Mouse (Mus musculus) stomach, postnatal 0 days (tissue): Measurements from ENCODE around the gene Atp2a2. TPM values are rescaled to one million over a fixed set of nuclear protein-coding genes. Genes with fewer than 3 reads are reported as not detected.

Experiments
- ATAC-seq: fragments of 200-750 bp; cut with Nextera tagmentation; 2 replicates; pipeline ENCODE4 v1.8.0; 2017; ENCODE audit not compliant: low FRiP score, low TSS enrichment
- DNase-seq: peaks from one replicate; pipeline ENCODE4 v3.0.0-alpha.2; 2016; ENCODE audit warnings: low spot score
- H3K27ac ChIP-seq: fragments of 300-500 bp; sonication (generic); replicated peaks from 2 replicates; pipeline ENCODE4 v1.5.1; 2014; ENCODE audit warnings: mild to moderate bottlenecking, control low read depth
- H3K27me3 ChIP-seq: fragments of 300-500 bp; sonication (generic); 2 replicates; pipeline ENCODE4 v1.6.1; 2014; ENCODE audit warnings: low read length; ENCODE audit not compliant: control insufficient read depth, insufficient read depth
- H3K36me3 ChIP-seq: fragments of 300-500 bp; sonication (generic); 2 replicates; pipeline ENCODE4 v1.6.1; 2014; ENCODE audit warnings: low read length, mixed read lengths; ENCODE audit not compliant: control insufficient read depth, insufficient read depth
- H3K4me1 ChIP-seq: fragments of 300-500 bp; sonication (generic); replicated peaks from 2 replicates; pipeline ENCODE4 v1.6.1; 2014; ENCODE audit warnings: antibody characterized with exemption; ENCODE audit not compliant: control insufficient read depth, insufficient read depth
- H3K4me2 ChIP-seq: fragments of 300-500 bp; sonication (generic); replicated peaks from 2 replicates; pipeline ENCODE4 v1.6.1; 2014; ENCODE audit warnings: low read depth, mild to moderate bottlenecking, control low read depth, moderate library complexity
- H3K4me3 ChIP-seq: fragments of 300-500 bp; sonication (generic); 2 replicates; pipeline ENCODE4 v1.5.1; 2014; ENCODE audit warnings: low read depth, low read length, control low read depth
- H3K9ac ChIP-seq: fragments of 300-500 bp; sonication (generic); 2 replicates; pipeline ENCODE4 v1.6.1; 2014; ENCODE audit warnings: mild to moderate bottlenecking, low read length, control low read depth, mixed read lengths
- H3K9me3 ChIP-seq: fragments of 300-500 bp; sonication (generic); 2 replicates; pipeline ENCODE4 v1.6.1; 2016; ENCODE audit warnings: low read length; ENCODE audit not compliant: control insufficient read depth
- CTCF ChIP-seq: IDR thresholded peaks from 2 replicates; pipeline ENCODE4 v1.5.1; 2016; ENCODE audit warnings: antibody characterized with exemption, low read depth, mild to moderate bottlenecking, moderate library complexity
- EP300 ChIP-seq: optimal IDR thresholded peaks from 2 replicates; pipeline ENCODE3; 2016; ENCODE audit warnings: antibody characterized with exemption
- WGBS: fragments of 180-500 bp; shearing (Covaris S2); extraction: QIAGEN DNeasy Blood & Tissue Kit; methylation state at CpG from one replicate; pipeline ENCODE4 v1.1.7; 2014; 5-methylcytosine and 5-hydroxymethylcytosine counted together
- polyA plus RNA-seq: library from polyadenylated mRNA; unstranded; fragments of >200 nt; fragmentation: Nextera tagmentation; extraction: Ambion mirVana; gene quantifications from 2 replicates; pipeline ENCODE4 v1.2.1, GENCODE M21; 2015

Gene Atp2a2
- polyA plus RNA-seq, result 24.0 and 27.0 TPM in 2 replicates

GRCm38 (mm10) chr5:122502077-122502941 lies at the start of gene Atp2a2:
TSS of gene Atp2a2 (minus strand) at chr5:122502225.
- Histone ChIP-seq H3K9me3 (no peaks in the 10 kb centered on the region), H3K27me3 (no peaks in the 10 kb centered on the region), H3K36me3 (0 out of 2 replicates have a peak, but pooled peaks cover under 1% of the 10 kb centered on the region), H3K9ac (peak within 1 kb of the TSS; percentile 99), H3K27ac (peak within 1 kb of the TSS; percentile 100), H3K4me2 (peak within 1 kb of the TSS; percentile 91), H3K4me3 (peak within 1 kb of the TSS; percentile 98), H3K4me1 (peaks cover 3% of the 10 kb centered on the region; the same call in 1 of the 2 replicates)
- ATAC-seq (peak; percentile 95), DNase-seq (peak; percentile 92)
- peak; percentile 52 for TF ChIP-seq CTCF
- no peak for TF ChIP-seq EP300
- under 1% methylated on average over 69 of the region's 113 CpGs for WGBS

DNA sequence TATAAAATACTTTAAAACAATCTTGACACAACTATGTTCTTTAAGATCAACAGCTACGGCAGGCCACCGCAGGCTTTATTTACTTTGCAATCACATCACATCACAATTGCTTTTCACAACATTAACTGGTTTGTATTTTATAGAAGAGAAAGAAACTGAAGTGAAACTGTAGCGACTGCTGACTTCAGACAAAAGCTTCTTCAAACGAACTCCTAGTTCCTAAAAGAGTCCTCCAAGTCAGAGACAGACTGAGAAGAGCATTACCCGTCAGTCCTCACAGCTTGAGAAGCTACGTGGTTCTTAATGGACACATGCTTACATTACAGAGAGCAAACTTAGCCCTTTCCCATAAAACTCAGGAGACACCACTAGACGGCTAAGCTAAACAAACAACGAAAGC lies 48.4 kb upstream of the Atp2a2 start:
- ATAC-seq (no peak), DNase-seq (no peak)
- H3K9ac ChIP-seq, result no peak overlapping the region
- H3K9me3 ChIP-seq, result no peaks in the 10 kb centered on the region
- H3K36me3 ChIP-seq, result no peaks in the 10 kb centered on the region
- H3K27me3 ChIP-seq, result no peaks in the 10 kb centered on the region
- 0 out of 2 replicates have a peak, but pooled peaks cover 3% of the 10 kb centered on the region for H3K4me1 ChIP-seq
- peak overlapping the region; percentile 59 for H3K27ac ChIP-seq
- peak overlapping the region; percentile 10; the same call in 1 of the 2 replicates for H3K4me3 ChIP-seq
- TF ChIP-seq CTCF (no peak; the same call in 1 of the 2 replicates), EP300 (no peak)
- peak overlapping the region; percentile 32 for H3K4me2 ChIP-seq
- 24% methylated on average over 8 of the region's 8 CpGs for WGBS

DNA sequence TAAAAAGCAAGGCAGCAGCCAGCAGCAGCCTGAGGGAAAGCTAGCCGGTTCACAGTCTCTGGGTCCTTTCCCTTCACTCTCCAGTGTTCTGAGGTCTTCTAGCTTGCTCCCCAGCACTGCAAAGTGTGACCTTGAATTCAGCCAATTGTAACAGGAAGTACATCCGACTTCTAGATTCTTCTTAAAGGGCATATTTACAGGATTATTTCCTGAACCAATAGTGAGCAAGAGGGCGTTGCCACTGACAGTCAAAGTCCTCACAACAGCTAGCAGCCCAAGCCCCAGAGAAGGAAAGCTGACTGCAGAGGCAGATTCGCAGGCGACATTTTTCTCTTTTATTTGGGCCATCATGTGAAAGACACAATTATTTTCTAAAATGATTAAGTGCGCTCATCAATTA lies 46.6 kb upstream of the Atp2a2 start:
- Histone ChIP-seq H3K4me1 (0 out of 2 replicates have a peak, but pooled peaks cover 3% of the 10 kb centered on the region), H3K27me3 (no peaks in the 10 kb centered on the region), H3K9ac (no peak overlapping the region), H3K4me3 (no peak overlapping the region), H3K4me2 (no peak overlapping the region), H3K27ac (peak overlapping the region; percentile 70), H3K36me3 (no peaks in the 10 kb centered on the region), H3K9me3 (no peaks in the 10 kb centered on the region)
- ATAC-seq (peak; percentile 78), DNase-seq (peak; percentile 66)
- no peak for TF ChIP-seq CTCF
- TF ChIP-seq EP300, result no peak
- 39% methylated on average over 6 of the region's 6 CpGs for WGBS

- Histone ChIP-seq H3K36me3 (no peaks in the 10 kb centered on the region), H3K27ac (peak overlapping the region; percentile 71), H3K4me3 (no peak overlapping the region), H3K4me2 (no peak overlapping the region), H3K9me3 (no peaks in the 10 kb centered on the region), H3K27me3 (no peaks in the 10 kb centered on the region), H3K4me1 (0 out of 2 replicates have a peak, but pooled peaks cover 3% of the 10 kb centered on the region), H3K9ac (no peak overlapping the region)
- TF ChIP-seq CTCF, result no peak
- TF ChIP-seq EP300, result no peak
- no peak for DNase-seq
- WGBS, result 74% methylated on average over 6 of the region's 6 CpGs
- ATAC-seq, result peak; percentile 37; the same call in 1 of the 2 replicates
Observed at GRCm38 (mm10) chr5:122547810-122548209, 45.8 kb upstream of the Atp2a2 start.

- no peaks in the 10 kb centered on the region for H3K9me3 ChIP-seq
- H3K4me3 ChIP-seq, result no peak overlapping the region
- no peaks in the 10 kb centered on the region for H3K27me3 ChIP-seq
- peak overlapping the region; percentile 69 for H3K27ac ChIP-seq
- 40% methylated on average over 7 of the region's 7 CpGs for WGBS
- DNase-seq (peak; percentile 51), ATAC-seq (peak; percentile 58)
- 0 out of 2 replicates have a peak overlapping the region, but pooled peaks have one; percentile 18 for H3K9ac ChIP-seq
- 0 out of 2 replicates have a peak, but pooled peaks cover 3% of the 10 kb centered on the region for H3K4me1 ChIP-seq
- no peak overlapping the region; the same call in 1 of the 2 replicates for H3K4me2 ChIP-seq
- TF ChIP-seq EP300, result no peak
- TF ChIP-seq CTCF, result peak; percentile 77
- no peaks in the 10 kb centered on the region for H3K36me3 ChIP-seq
Observed at GRCm38 (mm10) chr5:122547251-122547714, 45.3 kb upstream of the Atp2a2 start.
